Mouse (Mus musculus): ENCODE results near the gene Gm1113. TPM values are rescaled to one million over a fixed set of nuclear protein-coding genes. Genes with fewer than 3 reads are reported as not detected.
A peak's percentile ranks its signal among the peaks of the same experiment; 100 is the strongest.

Gene Gm1113
- polyA plus RNA-seq, 1 experiment from 2014 or later, result not detected

DNA sequence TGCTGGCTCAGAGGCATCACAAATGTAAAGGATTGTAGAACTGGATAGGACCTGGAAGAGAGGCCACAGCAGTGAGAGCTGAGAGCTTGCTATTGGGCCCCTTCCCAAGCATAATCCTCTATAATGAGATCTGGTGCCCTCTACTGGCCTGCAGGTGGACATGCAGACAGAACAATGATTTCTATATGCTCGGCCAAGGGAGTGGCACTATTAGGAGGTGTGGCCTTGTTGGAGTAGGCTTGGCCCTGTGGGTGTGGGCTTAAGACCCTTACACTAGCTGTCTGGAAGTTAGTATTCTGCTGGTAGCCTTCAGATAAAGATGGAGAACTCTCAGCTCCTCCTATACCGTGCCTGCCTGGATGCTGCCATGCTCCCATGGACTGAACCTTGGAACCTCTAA, 17.0 kb upstream of the Gm1113 start:
- H3K9me3 ChIP-seq (replicated peaks; ENCODE audit: control insufficient read depth, low read length, poor library complexity, severe bottlenecking), result no peaks in the 10 kb centered on the region
- H3K27ac ChIP-seq (ENCODE audit: low read length), result no peak overlapping the region
- 0 out of 2 replicates have a peak, but pooled peaks cover 2% of the 10 kb centered on the region for H3K36me3 ChIP-seq (ENCODE audit: control insufficient read depth, insufficient read depth, low read length)
- 8% methylated on average over 2 of the region's 2 CpGs for WGBS
- H3K4me3 ChIP-seq (ENCODE audit: low read depth, low read length), result no peak overlapping the region
- peak; percentile 90 for ATAC-seq
- no peaks in the 10 kb centered on the region for H3K4me1 ChIP-seq (ENCODE audit: control insufficient read depth, insufficient read depth, low read length)
- no peak overlapping the region for H3K4me2 ChIP-seq (ENCODE audit: low read length)
- no peaks in the 10 kb centered on the region for H3K27me3 ChIP-seq (ENCODE audit: control insufficient read depth, insufficient read depth, low read depth, low read length)
- no peak overlapping the region for H3K9ac ChIP-seq (ENCODE audit: low read depth, low read length)

DNA sequence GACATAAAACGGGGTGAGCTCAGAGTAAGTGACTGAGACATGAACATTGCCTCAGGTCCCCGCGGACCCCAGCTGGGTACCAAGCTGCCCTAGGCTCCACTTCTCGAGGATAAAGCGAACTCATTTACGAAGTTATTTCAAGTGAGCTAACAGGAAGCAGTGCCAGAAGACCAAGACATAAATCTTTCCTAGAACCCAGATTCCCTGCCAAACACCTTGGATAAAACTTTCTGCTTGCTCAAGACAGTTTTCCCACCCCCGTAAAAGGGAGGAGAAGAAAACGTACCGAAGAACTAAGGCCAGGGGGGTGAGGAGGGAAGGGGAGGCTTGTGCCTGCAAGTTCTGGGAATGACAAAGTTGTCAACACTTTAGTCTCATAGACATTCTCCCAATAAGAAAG, 15.2 kb upstream of the Gm1113 start:
- 80% methylated on average over 9 of the region's 9 CpGs for WGBS
- Histone ChIP-seq H3K4me1 (ENCODE audit: control insufficient read depth, insufficient read depth, low read length) (no peaks in the 10 kb centered on the region), H3K36me3 (ENCODE audit: control insufficient read depth, insufficient read depth, low read length) (no peaks in the 10 kb centered on the region), H3K4me3 (ENCODE audit: low read depth, low read length) (no peak overlapping the region), H3K27me3 (ENCODE audit: control insufficient read depth, insufficient read depth, low read depth, low read length) (no peaks in the 10 kb centered on the region), H3K9ac (ENCODE audit: low read depth, low read length) (no peak overlapping the region), H3K27ac (ENCODE audit: low read length) (no peak overlapping the region), H3K4me2 (ENCODE audit: low read length) (no peak overlapping the region), H3K9me3 (replicated peaks; ENCODE audit: control insufficient read depth, low read length, poor library complexity, severe bottlenecking) (no peaks in the 10 kb centered on the region)
- ATAC-seq, result no peak

DNA sequence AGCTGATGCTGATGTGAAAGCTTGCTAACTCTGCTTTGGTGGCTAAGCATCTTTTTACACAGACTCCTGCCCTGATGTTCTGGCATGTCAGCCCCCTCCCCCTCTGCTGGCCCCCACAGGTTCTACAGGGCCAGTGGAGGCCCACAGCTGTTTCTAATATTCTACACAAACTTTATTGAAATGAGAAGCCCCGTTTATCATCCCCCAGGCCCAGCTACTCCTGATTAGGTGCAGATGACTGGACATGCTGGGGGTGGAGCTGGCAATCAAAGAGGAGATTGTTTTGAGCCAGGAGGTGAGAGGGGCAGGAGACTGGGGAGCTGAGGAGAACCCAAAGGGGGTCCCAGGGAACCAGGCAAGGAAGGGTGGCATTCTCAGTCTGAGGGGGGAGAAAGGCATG, 11.7 kb upstream of the Gm1113 start:
- no peak overlapping the region for H3K27ac ChIP-seq (ENCODE audit: low read length)
- H3K4me1 ChIP-seq (ENCODE audit: control insufficient read depth, insufficient read depth, low read length), result no peaks in the 10 kb centered on the region
- H3K9ac ChIP-seq (ENCODE audit: low read depth, low read length), result no peak overlapping the region
- no peak for ATAC-seq
- no peaks in the 10 kb centered on the region for H3K27me3 ChIP-seq (ENCODE audit: control insufficient read depth, insufficient read depth, low read depth, low read length)
- no peak overlapping the region for H3K4me3 ChIP-seq (ENCODE audit: low read depth, low read length)
- no peaks in the 10 kb centered on the region for H3K36me3 ChIP-seq (ENCODE audit: control insufficient read depth, insufficient read depth, low read length)
- H3K9me3 ChIP-seq (replicated peaks; ENCODE audit: control insufficient read depth, low read length, poor library complexity, severe bottlenecking), result no peaks in the 10 kb centered on the region
- no peak overlapping the region for H3K4me2 ChIP-seq (ENCODE audit: low read length)
- 45% methylated on average over 1 of the region's 1 CpGs for WGBS

DNA sequence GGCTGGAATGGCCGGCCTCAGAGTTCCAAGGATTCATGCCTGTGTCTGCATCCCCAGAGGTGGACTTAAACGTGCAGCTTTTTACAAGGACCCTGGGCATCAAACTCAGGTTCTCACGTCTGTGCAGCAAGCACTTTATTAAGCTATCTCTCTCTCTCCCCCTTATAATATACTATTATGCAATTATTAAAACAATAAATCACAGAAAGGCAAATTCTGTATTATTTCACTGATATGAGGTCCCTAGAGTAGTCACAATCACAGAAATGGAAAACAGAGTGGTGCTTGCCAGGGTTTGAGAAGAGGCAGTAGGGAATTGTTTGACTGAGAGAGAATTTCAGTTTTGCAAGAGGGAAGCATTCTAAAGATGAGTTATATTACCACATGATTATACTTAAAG, 11.1 kb upstream of the Gm1113 start:
- no peak overlapping the region for H3K4me3 ChIP-seq (ENCODE audit: low read depth, low read length)
- WGBS, result 76% methylated on average over 3 of the region's 3 CpGs
- H3K4me2 ChIP-seq (ENCODE audit: low read length), result no peak overlapping the region
- H3K9ac ChIP-seq (ENCODE audit: low read depth, low read length), result no peak overlapping the region
- H3K9me3 ChIP-seq (replicated peaks; ENCODE audit: control insufficient read depth, low read length, poor library complexity, severe bottlenecking), result no peaks in the 10 kb centered on the region
- no peak overlapping the region for H3K27ac ChIP-seq (ENCODE audit: low read length)
- no peak for ATAC-seq
- H3K36me3 ChIP-seq (ENCODE audit: control insufficient read depth, insufficient read depth, low read length), result no peaks in the 10 kb centered on the region
- peaks cover 3% of the 10 kb centered on the region for H3K4me1 ChIP-seq (ENCODE audit: control insufficient read depth, insufficient read depth, low read length)
- H3K27me3 ChIP-seq (ENCODE audit: control insufficient read depth, insufficient read depth, low read depth, low read length), result no peaks in the 10 kb centered on the region

DNA sequence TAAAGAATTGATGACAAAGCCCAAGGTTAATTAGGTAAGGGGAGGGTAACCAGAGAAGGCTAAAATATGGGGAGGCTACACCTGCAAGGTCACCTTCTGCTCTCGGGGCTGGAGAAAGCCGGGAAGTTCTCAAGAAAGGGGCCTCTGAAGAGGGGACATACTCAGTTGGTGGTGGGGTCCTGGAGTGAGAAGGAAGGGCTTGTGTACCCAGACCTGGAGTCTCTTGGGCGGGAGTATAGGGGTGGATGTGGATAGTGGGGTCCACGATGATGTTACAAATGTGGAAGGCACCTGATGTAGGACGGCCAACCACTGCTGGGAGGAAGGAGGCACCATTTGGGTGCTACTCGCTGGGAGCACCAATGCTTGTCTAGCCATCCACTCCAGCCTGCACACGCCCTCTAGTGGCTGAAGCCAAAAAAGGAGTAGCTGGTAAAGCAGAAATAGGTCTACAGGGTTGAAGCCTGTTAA, 5.9 kb upstream of the Gm1113 start:
- Histone ChIP-seq H3K4me1 (ENCODE audit: control insufficient read depth, insufficient read depth, low read length) (peaks cover 13% of the 10 kb centered on the region), H3K27me3 (ENCODE audit: control insufficient read depth, insufficient read depth, low read depth, low read length) (no peaks in the 10 kb centered on the region), H3K9me3 (replicated peaks; ENCODE audit: control insufficient read depth, low read length, poor library complexity, severe bottlenecking) (no peaks in the 10 kb centered on the region), H3K4me3 (ENCODE audit: low read depth, low read length) (no peak overlapping the region), H3K4me2 (ENCODE audit: low read length) (0 out of 2 replicates have a peak overlapping the region, but pooled peaks have one; percentile 21), H3K9ac (ENCODE audit: low read depth, low read length) (no peak overlapping the region), H3K36me3 (ENCODE audit: control insufficient read depth, insufficient read depth, low read length) (no peaks in the 10 kb centered on the region), H3K27ac (ENCODE audit: low read length) (peak overlapping the region; percentile 62)
- WGBS, result 22% methylated on average over 7 of the region's 7 CpGs
- ATAC-seq, result peak; percentile 83

DNA sequence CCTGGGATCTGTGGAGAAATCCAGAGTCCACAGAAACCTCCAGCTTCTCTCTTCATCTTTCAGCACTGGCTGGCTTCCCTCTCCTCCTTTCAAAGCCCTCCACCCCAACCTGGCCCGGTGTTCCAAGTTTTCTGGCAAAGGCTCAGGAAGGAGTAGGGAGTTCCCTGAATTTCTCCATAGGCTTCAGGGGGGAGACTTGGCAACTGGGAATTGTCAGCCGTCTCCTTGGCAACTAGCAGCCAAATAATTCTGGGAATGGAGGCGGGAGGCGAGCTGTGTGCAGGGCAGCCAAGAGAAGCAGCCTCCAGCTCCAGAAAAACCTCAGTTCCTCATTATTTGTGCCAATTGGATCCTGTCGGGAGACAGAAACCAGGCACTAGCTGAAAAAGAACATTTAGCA, 5.5 kb upstream of the Gm1113 start:
- H3K27ac ChIP-seq (ENCODE audit: low read length), result peak overlapping the region; percentile 62
- 9% methylated on average over 5 of the region's 5 CpGs for WGBS
- no peaks in the 10 kb centered on the region for H3K27me3 ChIP-seq (ENCODE audit: control insufficient read depth, insufficient read depth, low read depth, low read length)
- 0 out of 2 replicates have a peak overlapping the region, but pooled peaks have one; percentile 21 for H3K4me2 ChIP-seq (ENCODE audit: low read length)
- no peaks in the 10 kb centered on the region for H3K9me3 ChIP-seq (replicated peaks; ENCODE audit: control insufficient read depth, low read length, poor library complexity, severe bottlenecking)
- ATAC-seq, result peak; percentile 88
- H3K4me1 ChIP-seq (ENCODE audit: control insufficient read depth, insufficient read depth, low read length), result peaks cover 13% of the 10 kb centered on the region
- no peaks in the 10 kb centered on the region for H3K36me3 ChIP-seq (ENCODE audit: control insufficient read depth, insufficient read depth, low read length)
- no peak overlapping the region for H3K9ac ChIP-seq (ENCODE audit: low read depth, low read length)
- H3K4me3 ChIP-seq (ENCODE audit: low read depth, low read length), result no peak overlapping the region

DNA sequence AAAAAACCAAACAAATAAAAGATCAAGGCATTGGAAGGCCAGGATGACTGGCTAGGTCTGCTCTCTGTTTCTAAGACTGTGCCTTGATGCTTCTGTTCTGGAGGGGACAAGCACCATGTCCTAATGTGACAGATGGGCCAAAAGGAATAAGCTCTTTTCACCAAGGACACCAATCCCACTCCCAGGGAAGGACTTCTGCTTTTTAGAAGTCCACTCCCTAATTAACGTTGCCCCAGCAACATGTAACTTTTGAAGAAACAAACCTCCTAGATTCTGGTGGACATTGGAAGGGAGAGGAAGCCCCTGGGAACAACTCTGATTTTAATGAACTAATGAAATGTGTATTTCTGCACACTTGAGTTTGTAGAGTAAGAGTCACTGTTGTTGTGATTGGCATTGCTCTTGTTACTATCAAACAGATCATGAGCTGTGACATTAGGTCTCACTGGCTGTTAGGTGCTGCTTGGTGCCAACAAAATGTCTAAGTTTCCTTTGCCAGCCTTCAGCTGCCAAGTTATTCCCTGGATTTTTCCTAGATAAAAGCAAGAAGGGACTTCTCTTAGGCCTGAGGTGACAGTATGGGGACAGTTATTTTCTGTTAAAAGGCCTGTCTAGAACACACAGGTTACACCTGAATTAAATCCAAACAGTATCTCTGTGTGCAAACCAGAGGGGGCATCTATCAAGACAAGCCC, 4.9 kb upstream of the Gm1113 start:
- no peaks in the 10 kb centered on the region for H3K27me3 ChIP-seq (ENCODE audit: control insufficient read depth, insufficient read depth, low read depth, low read length)
- H3K9me3 ChIP-seq (replicated peaks; ENCODE audit: control insufficient read depth, low read length, poor library complexity, severe bottlenecking), result no peaks in the 10 kb centered on the region
- ATAC-seq, result no peak
- 62% methylated on average over 1 of the region's 1 CpGs for WGBS
- no peak overlapping the region for H3K9ac ChIP-seq (ENCODE audit: low read depth, low read length)
- H3K36me3 ChIP-seq (ENCODE audit: control insufficient read depth, insufficient read depth, low read length), result no peaks in the 10 kb centered on the region
- no peak overlapping the region for H3K4me3 ChIP-seq (ENCODE audit: low read depth, low read length)
- no peak overlapping the region for H3K4me2 ChIP-seq (ENCODE audit: low read length)
- H3K27ac ChIP-seq (ENCODE audit: low read length), result peak overlapping the region; percentile 34; the same call in 1 of the 2 replicates
- peaks cover 13% of the 10 kb centered on the region for H3K4me1 ChIP-seq (ENCODE audit: control insufficient read depth, insufficient read depth, low read length)

DNA sequence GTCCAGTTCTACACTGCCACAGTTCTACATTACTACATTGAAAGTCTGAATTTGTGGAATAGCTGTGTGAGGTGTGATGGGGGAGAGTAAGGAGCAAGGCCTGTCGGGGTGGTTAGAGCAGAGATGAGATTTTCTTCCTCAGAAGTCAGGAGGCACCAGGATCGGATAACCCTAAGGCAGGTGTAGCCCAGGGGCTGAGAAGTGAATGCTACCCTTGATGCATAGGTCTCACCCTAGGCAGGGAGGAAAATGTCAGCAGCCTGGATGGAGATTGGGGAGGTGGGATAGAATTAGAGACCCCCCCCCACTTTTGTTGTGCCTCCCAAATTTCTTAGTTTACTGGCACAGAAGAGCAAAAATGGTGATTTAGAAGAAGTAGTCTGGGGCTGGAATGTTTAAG, 4.2 kb upstream of the Gm1113 start:
- H3K4me3 ChIP-seq (ENCODE audit: low read depth, low read length), result no peak overlapping the region
- WGBS, result 71% methylated on average over 2 of the region's 2 CpGs
- ATAC-seq, result no peak
- no peak overlapping the region for H3K27ac ChIP-seq (ENCODE audit: low read length)
- H3K4me1 ChIP-seq (ENCODE audit: control insufficient read depth, insufficient read depth, low read length), result peaks cover 13% of the 10 kb centered on the region
- no peaks in the 10 kb centered on the region for H3K27me3 ChIP-seq (ENCODE audit: control insufficient read depth, insufficient read depth, low read depth, low read length)
- no peak overlapping the region for H3K9ac ChIP-seq (ENCODE audit: low read depth, low read length)
- H3K9me3 ChIP-seq (replicated peaks; ENCODE audit: control insufficient read depth, low read length, poor library complexity, severe bottlenecking), result no peaks in the 10 kb centered on the region
- no peaks in the 10 kb centered on the region for H3K36me3 ChIP-seq (ENCODE audit: control insufficient read depth, insufficient read depth, low read length)
- no peak overlapping the region for H3K4me2 ChIP-seq (ENCODE audit: low read length)

DNA sequence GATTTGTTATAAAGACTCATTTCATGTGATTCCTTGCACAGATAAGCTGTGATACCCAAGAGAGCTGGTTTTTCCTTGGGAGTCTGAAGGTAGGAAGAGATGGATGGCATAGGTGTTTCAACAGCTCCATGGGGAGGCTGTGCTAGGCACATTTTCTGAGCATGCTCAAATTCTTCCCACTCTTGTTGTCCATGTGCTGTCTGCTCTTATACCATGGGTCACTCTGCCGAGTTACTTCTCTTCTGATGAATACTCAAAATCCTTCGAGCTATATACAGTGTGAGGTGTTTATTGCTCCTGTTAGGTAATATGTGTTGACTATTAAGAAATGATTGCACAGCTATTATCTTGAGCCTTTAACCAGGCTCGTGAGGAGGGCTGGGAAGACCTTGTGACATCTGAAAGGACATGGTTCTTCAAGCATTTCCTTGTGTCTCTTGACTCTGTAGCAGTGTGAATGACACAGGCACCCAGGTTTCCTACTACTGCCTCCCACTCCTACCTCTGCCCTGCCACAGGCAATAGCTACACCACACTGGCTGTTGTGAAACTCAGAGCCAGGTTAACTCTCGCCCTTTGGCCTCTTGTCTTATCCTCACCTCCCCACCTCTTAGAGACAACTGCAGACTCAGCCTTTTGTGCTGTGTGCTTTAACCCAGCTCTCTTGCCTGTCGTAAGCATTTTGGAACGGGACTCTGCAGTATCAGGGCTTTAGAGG, 2.7 kb upstream of the Gm1113 start:
- Histone ChIP-seq H3K9ac (ENCODE audit: low read depth, low read length) (no peak overlapping the region), H3K27ac (ENCODE audit: low read length) (no peak overlapping the region), H3K9me3 (replicated peaks; ENCODE audit: control insufficient read depth, low read length, poor library complexity, severe bottlenecking) (no peaks in the 10 kb centered on the region), H3K4me1 (ENCODE audit: control insufficient read depth, insufficient read depth, low read length) (peaks cover 13% of the 10 kb centered on the region), H3K27me3 (ENCODE audit: control insufficient read depth, insufficient read depth, low read depth, low read length) (no peaks in the 10 kb centered on the region), H3K4me2 (ENCODE audit: low read length) (no peak overlapping the region), H3K36me3 (ENCODE audit: control insufficient read depth, insufficient read depth, low read length) (no peaks in the 10 kb centered on the region), H3K4me3 (ENCODE audit: low read depth, low read length) (no peak overlapping the region)
- no peak for ATAC-seq
- WGBS, result 85% methylated on average over 6 of the region's 6 CpGs
